Mouse (Mus musculus) bone marrow, adult 2 months (tissue): ENCODE results near the gene Ttc7b. TPM values are rescaled to one million over a fixed set of nuclear protein-coding genes. Genes with fewer than 3 reads are reported as not detected.

Source experiments
- H3K27ac ChIP-seq: fragments of 200-500 bp; 2 replicates; pipeline ENCODE4 v1.5.1; 2012; ENCODE audit warnings: low read depth, mild to moderate bottlenecking, control low read depth, inconsistent platforms, low read length; ENCODE audit not compliant: control insufficient read depth, poor library complexity, insufficient read depth
- H3K4me1 ChIP-seq: fragments of 200-500 bp; 2 replicates; pipeline ENCODE4 v1.6.1; 2011; ENCODE audit warnings: low read length; ENCODE audit not compliant: control insufficient read depth, insufficient read depth
- H3K4me3 ChIP-seq: fragments of 200-500 bp; replicated peaks from 2 replicates; pipeline ENCODE3; 2011; ENCODE audit warnings: mild to moderate bottlenecking, low read depth, low read length, control low read depth; ENCODE audit not compliant: control insufficient read depth
- CTCF ChIP-seq: fragments of 200-500 bp; IDR thresholded peaks from 2 replicates; pipeline ENCODE4 v1.5.1; 2011; ENCODE audit warnings: low read length, control low read depth; ENCODE audit not compliant: control insufficient read depth, insufficient read depth
- POLR2A ChIP-seq: fragments of 200-500 bp; IDR thresholded peaks from 2 replicates; pipeline ENCODE4 v1.6.1; 2011; ENCODE audit warnings: low read depth, mild to moderate bottlenecking, control low read depth, low read length, borderline replicate concordance; ENCODE audit not compliant: control insufficient read depth
- WGBS: fragments of 180-500 bp; shearing (Covaris S2); methylation state at CpG from one replicate; pipeline ENCODE4 v1.1.7; 2018; 5-methylcytosine and 5-hydroxymethylcytosine counted together
- polyA plus RNA-seq: library from polyadenylated mRNA; stranded (reverse); fragments of >200 nt; gene quantifications from 2 replicates; pipeline ENCODE4 v1.2.4, GENCODE M21; 2011; ENCODE audit warnings: low replicate concordance; ENCODE audit not compliant: missing spikeins, insufficient read depth, insufficient read length

Ttc7b gene
- polyA plus RNA-seq, 1 experiment: 26.5 TPM

DNA sequence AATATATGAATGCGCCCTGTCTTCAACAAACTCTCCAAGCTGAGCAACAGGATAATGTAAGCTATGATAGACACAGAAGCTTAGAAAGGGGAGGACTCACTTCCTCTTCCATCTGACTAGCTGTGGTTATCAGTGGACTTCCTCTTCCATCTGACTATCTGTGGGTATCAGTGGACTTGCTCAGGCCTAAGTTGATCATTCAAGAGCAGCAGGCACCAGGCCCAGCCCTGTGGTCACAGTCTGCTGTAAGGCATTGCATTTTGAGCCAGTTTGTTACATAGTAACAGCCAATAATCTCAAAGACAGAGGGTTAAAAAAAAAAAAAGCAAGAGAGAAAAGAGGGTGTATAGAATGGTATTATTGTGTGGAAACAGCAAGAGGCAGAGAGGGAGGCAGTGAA, 15.1 kb downstream of the Ttc7b start:
- 73% methylated on average over 1 of the region's 1 CpGs for WGBS
- no peak overlapping the region for H3K27ac ChIP-seq
- H3K4me1 ChIP-seq: peaks cover 2% of the 10 kb centered on the region; the same call in 1 of the 2 replicates
- H3K4me3 ChIP-seq: no peak overlapping the region
- TF ChIP-seq POLR2A (no peak), CTCF (no peak)

DNA sequence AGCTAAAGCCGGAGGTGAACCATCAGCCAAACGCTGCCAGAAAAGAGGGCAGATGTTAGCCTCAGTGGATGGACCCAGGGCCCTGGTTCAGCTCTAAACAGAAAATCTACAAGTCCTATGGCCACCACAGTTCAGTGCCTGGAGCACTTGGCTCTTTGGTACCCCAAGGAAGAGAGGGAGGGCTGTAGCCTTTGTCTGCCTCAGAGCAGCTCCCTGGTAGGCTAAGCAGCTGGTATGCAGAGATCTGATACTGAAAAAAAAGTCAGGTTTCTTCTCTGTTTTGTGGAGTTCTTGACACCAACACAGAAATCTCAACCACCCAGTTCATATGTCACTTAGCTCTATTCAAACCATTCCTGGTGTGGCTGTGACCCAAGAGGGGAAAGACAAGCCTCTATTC, 16.0 kb downstream of the Ttc7b start:
- H3K4me1 ChIP-seq: peaks cover 3% of the 10 kb centered on the region
- H3K4me3 ChIP-seq: no peak overlapping the region
- TF ChIP-seq POLR2A: no peak
- no peak for TF ChIP-seq CTCF
- no peak overlapping the region for H3K27ac ChIP-seq
- 78% methylated on average over 2 of the region's 2 CpGs for WGBS

DNA sequence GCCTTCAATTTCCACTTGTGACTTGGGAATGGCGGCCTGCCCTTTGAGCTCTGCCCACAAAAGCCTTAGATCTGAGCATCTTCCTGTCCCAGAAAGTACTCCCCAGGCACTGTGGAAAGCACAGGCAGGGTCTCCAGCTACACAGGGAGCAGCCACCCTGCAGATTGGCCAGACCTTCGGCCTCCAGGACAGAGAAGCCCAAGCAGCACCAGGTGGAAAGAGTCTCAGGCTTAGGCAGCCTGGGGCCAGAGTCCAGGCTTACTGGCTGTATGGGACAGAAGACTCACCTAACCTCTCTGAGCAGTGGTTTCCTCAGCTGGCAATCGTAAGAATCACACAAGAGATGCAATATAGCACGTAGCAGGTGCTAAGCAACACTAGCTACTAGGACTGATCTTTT, 17.0 kb downstream of the Ttc7b start:
- H3K27ac ChIP-seq: no peak overlapping the region
- H3K4me3 ChIP-seq: no peak overlapping the region
- TF ChIP-seq CTCF (no peak), POLR2A (no peak)
- H3K4me1 ChIP-seq: peaks cover 4% of the 10 kb centered on the region
- 80% methylated on average over 4 of the region's 4 CpGs for WGBS

DNA sequence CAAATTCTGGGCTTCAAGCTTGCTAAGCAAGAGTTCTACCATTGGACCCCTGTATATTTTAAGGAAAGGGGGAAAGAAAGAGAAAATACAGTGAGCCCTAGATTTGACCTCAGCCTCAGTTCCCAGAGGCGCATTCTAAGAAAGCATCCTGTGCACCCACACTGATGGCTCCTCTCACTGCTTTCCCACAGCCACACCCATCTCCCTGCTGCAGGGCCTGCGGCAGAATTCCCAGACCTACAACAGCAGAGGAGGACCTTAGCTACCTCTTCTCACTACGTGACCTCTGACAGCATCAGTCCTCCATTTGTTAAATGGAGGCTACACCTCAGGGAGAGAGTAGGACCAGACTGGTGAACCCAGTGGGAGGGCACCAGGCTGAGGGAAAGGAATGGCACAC, 18.1 kb downstream of the Ttc7b start:
- 82% methylated on average over 3 of the region's 3 CpGs for WGBS
- H3K4me1 ChIP-seq: peaks cover 4% of the 10 kb centered on the region
- no peak overlapping the region for H3K4me3 ChIP-seq
- no peak for TF ChIP-seq POLR2A
- no peak for TF ChIP-seq CTCF
- no peak overlapping the region for H3K27ac ChIP-seq

DNA sequence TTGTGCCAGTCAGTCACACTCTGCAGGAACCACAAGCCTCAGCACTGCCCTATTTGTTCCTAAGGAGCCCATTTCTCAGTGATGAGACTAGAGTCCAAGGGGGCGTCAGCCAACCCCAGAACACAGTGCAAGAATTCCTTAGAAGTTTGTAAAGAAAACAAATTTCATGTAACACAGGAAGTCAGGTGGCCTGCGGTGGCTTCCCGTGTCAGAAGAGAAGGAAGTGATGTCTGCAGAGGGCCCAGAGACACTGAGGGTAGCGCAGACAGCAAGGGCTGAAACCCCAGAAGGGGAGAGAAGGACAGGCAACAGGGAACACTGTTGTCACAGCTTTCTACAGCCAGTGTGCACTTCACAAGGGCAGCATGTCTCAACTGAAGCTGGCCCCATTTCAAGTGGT, 19.4 kb downstream of the Ttc7b start:
- H3K4me3 ChIP-seq: no peak overlapping the region
- 8% methylated on average over 4 of the region's 4 CpGs for WGBS
- peak overlapping the region; percentile 49 for H3K27ac ChIP-seq
- TF ChIP-seq CTCF: no peak
- H3K4me1 ChIP-seq: peaks cover 4% of the 10 kb centered on the region

DNA sequence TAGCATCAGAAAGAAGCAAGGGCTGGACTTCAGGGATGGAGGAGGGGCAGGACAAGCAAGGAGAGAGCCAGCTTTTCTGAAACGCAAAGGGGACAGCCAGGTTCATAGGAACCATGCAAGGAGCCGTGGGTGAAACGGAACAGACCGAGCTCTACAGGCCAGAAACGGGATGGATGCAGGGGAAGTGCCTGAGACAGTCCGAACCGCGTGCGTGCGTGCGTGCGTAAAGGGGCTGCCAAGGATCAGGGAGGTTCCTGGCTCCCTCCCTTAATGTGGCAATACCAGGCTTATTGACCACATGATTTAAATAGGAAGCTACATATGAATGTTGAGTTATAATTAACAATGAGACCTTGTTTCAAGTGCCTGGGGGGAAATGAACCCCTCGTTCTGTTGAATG, 21.2 kb downstream of the Ttc7b start:
- Histone ChIP-seq H3K4me1 (peaks cover 4% of the 10 kb centered on the region), H3K4me3 (no peak overlapping the region), H3K27ac (peak overlapping the region; percentile 46)
- WGBS: 45% methylated on average over 13 of the region's 13 CpGs
- no peak for TF ChIP-seq POLR2A
- no peak for TF ChIP-seq CTCF

DNA sequence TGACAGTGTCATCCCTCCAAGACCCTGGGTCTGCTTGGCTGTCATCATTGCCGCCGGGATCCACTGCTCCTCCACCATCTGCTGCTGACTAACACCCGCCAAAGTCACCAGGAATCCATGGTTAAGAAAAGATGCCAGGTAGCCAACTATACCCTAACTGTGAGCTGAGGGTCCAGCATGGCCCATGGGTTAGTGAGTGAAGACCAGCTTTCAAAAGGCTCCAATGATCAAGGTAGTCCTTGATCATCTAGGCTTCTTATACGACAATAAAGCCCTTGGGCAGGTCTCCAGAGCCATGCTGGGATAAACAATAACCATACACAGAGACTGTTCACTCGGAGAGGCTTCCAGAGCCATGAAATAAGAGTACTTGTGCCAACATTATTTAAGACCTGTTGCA, 22.6 kb downstream of the Ttc7b start:
- TF ChIP-seq POLR2A (no peak), CTCF (no peak)
- Histone ChIP-seq H3K27ac (no peak overlapping the region), H3K4me1 (peaks cover 4% of the 10 kb centered on the region), H3K4me3 (no peak overlapping the region)
- 87% methylated on average over 5 of the region's 5 CpGs for whole genome bisulfite sequencing

DNA sequence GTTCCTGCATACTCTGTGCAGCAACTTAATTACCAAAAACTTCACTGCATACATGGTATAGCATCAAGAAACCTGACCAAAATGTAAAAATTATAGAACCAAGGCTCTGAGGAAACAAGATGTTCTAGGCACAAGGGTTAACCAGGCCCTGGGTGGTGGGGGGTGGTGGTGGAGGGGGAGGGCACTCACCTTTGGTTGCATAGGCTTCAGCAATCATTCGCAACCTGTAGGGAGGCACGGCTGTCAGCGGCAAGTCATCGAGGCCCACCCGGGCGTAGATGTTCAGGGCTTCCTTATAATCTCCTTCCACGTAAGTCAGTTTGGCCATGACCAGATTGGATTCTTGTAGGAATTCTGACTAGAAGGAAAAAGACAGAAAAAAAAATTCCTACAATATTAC, 25.5 kb downstream of the Ttc7b start:
- TF ChIP-seq CTCF (no peak), POLR2A (no peak)
- Histone ChIP-seq H3K4me1 (peaks cover 3% of the 10 kb centered on the region), H3K27ac (no peak overlapping the region), H3K4me3 (no peak overlapping the region)
- 87% methylated on average over 7 of the region's 7 CpGs for WGBS

DNA sequence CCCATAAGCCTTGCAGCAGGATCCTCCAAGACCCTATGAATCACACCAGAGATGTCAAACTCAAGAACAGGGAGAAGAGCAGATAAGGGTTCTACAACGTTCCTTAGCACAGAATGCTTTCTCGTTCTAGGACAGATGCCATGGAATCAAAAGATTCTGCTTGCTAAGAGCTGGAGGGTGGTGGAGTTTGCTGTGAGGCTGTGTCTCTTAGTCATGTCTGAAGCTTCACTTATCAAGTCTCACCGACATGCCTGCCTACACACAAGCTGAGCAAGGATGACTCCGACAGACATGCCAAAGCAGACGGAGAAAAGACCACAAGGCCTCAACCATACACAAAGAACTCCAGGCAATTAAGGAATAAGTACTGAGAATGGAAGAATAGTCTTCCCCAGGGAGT, 27.4 kb downstream of the Ttc7b start:
- no peaks in the 10 kb centered on the region for H3K4me1 ChIP-seq
- H3K4me3 ChIP-seq: no peak overlapping the region
- TF ChIP-seq POLR2A (no peak), CTCF (no peak)
- H3K27ac ChIP-seq: no peak overlapping the region
- 85% methylated on average over 5 of the region's 5 CpGs for whole genome bisulfite sequencing
